Mouse (Mus musculus) G1E (cell line): Measurements from ENCODE around the gene Dhx58.

Experiments
- CTCF ChIP-seq: IDR thresholded peaks from 2 replicates; pipeline ENCODE4 v1.5.1; 2012; ENCODE audit warnings: low read depth, low read length, inconsistent platforms, mixed read lengths
- GATA1 ChIP-seq: IDR thresholded peaks from 2 replicates; pipeline ENCODE4 v1.6.1; 2012; ENCODE audit warnings: borderline replicate concordance, low read length, inconsistent platforms, mixed read lengths
- POLR2AphosphoS5 ChIP-seq: IDR thresholded peaks from 2 replicates; pipeline ENCODE4 v1.6.1; 2012; ENCODE audit warnings: low read depth, low read length, inconsistent platforms; ENCODE audit not compliant: insufficient replicate concordance
- TAL1 ChIP-seq: conservative IDR thresholded peaks from 2 replicates; pipeline ENCODE4 v1.6.1; 2012; ENCODE audit warnings: low read depth, low read length, inconsistent platforms, mixed read lengths

- TF ChIP-seq GATA1 (no peak), CTCF (no peak), POLR2AphosphoS5 (no peak), TAL1 (no peak)
Observed at GRCm38 (mm10) chr11:100750127-100750526, 46.1 kb upstream of the Dhx58 start.
